Mouse (Mus musculus) bone marrow, adult 2 months (tissue): ENCODE measurements at regions not wholly inside any gene's neighbourhood (a gene's known extent, or its start where the extent isn't known, plus 50 kb on each side); places are given as distances from the start of the nearest gene placed in this dataset.

Source experiments
- CTCF ChIP-seq: fragments of 200-500 bp; IDR thresholded peaks from 2 replicates; pipeline ENCODE4 v1.5.1; 2011; ENCODE audit warnings: low read length, control low read depth; ENCODE audit not compliant: control insufficient read depth, insufficient read depth
- POLR2A ChIP-seq: fragments of 200-500 bp; IDR thresholded peaks from 2 replicates; pipeline ENCODE4 v1.6.1; 2011; ENCODE audit warnings: low read depth, mild to moderate bottlenecking, control low read depth, low read length, borderline replicate concordance; ENCODE audit not compliant: control insufficient read depth

- no peak for TF ChIP-seq POLR2A
- no peak for TF ChIP-seq CTCF
These were observed 57.4 kb upstream of the 1600014C23Rik start for GRCm38 (mm10) chr17:45790959-45791520.
